Mouse (Mus musculus) stomach, adult 2 months (tissue): ENCODE results near the gene Gm21981. TPM values are rescaled to one million over a fixed set of nuclear protein-coding genes. Genes with fewer than 3 reads are reported as not detected.

Experiments used
- polyA plus RNA-seq: library from polyadenylated mRNA; depleted of rRNA; stranded (reverse); fragments of >200 nt; gene quantifications from 2 replicates; pipeline ENCODE4 v1.2.3, GENCODE M21; 2012; rRNA removed

The Gm21981 gene
- polyA plus RNA-seq: 2.3 and 2.6 TPM in 2 replicates

GRCm38 (mm10) chr17:47694442-47694502 lies at the start of gene Gm21981:
Gm21981 (minus strand) TSS chr17:47694455.

DNA sequence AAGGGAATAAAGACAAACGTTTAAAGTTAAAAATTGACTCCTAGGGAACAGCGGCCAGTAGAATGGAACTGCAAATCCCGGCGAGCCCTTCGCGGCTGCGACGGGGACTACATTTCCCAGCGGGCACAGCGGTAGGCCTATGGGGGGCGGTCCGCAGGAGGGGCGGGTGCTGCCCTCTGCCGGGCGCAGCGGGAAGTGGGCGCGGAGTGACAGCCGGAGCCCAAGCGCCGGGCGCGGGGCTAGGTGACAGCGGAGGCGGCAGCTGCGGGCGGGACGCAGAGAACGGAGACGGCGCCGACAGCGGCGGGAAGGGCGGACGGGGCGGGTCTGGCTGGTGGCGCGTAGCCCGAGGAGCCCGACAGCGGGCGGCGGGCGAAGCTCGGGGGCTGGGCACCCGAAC lies 42.6 kb upstream of the Gm21981 start, which contains the start of gene Tfeb:
Tfeb (plus strand) TSS at position 175 of the 400 bp plus-strand sequence.

DNA sequence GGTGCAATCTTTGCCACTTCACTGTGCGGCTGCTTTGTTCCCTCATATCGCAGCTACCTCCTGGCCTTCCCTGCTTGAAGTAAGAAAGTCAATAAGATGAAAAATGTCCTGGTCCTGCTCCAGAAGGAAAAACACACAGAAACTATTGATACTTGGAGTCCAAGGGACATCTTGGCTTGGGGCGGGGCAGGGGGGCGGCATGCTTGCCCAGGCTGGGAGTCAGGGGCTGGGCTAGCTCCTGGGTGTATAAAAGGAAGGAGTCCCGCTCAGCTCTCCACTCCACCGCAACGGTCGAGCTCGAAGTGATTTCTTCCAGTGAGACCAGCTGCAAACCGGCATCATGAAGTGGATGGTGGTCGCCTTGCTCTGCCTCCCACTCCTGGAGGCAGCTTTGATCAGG lies 32.3 kb upstream of the Gm21981 start, which contains the start of gene Pgc:
Pgc (plus strand) TSS at position 277 of the 400 bp plus-strand sequence.

DNA sequence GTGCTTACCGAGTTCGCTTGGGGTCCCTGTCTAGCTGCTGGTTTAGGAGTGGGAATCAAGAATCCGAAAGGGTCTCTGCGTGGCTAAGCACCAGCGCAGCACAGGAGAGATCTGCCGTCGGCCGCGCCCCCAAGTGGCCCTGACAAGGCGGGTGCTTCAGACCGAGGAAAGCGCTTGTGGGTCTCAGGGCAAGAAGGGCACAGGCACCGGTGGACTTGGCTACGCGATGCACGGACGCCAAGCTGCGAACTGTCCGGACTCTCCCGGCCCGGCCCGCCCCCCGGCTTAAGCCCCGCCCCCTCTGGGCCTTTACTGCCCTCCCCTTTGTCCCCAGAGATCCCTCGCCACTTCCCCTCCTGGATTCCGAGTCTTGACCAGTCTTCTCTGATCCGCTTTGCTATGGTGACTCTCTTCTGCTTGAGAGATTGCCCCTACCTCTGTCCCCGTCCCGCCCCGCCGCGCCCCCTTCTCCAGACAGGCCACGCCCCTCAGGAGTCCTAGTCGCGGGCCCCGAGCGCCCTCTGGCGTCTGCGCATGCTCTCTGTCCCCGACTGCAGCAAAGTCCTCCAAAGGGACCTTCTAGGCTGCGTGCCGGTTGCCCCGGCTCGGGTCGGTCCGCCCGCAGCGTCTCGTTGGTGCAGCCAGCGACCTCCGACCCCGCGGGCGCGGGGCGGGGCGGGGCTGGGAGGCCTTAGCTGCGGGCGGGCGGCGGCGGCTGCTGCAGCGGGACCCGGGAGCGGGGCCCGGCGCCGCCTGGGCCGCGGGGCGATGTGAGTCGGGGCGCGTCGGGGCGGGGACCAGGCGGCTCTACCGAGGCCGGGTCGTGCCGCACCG lies 465 bp upstream of the Gm21981 start, which contains the start of gene Prickle4:
Prickle4 (minus strand) TSS at position 234 of the 834 bp plus-strand sequence.

GRCm38 (mm10) chr17:47688608-47689575 lies 5.4 kb downstream of the Gm21981 start, which contains the start of gene Frs3:
Frs3 (plus strand) TSS chr17:47689030.

GRCm38 (mm10) chr17:47688344-47688607 lies 6.0 kb downstream of the Gm21981 start, which contains the start of gene Tomm6:
Tomm6 (minus strand) TSS chr17:47688386.

Other genes starting within 250 kb of the Gm21981 start
- gene Taf8, start 192.2 kb downstream of the Gm21981 start, polyA plus RNA-seq: 6.8 and 7.3 TPM in 2 replicates
- 51.5 and 103 TPM in 2 replicates for gene Ccnd3, start 189.4 kb downstream of the Gm21981 start, polyA plus RNA-seq
- 4.2 and 4.4 TPM in 2 replicates for gene Bysl, start 83.0 kb downstream of the Gm21981 start, polyA plus RNA-seq
- 6.1 and 7.6 TPM in 2 replicates for gene Med20, start 82.9 kb downstream of the Gm21981 start, polyA plus RNA-seq
- 0.04 and 0.37 TPM in 2 replicates for gene Gm20517, start 82.9 kb downstream of the Gm21981 start, polyA plus RNA-seq
- gene Usp49, start 63.8 kb downstream of the Gm21981 start, polyA plus RNA-seq: 2.7 and 2.9 TPM in 2 replicates
- gene Tomm6, start 6.1 kb downstream of the Gm21981 start, polyA plus RNA-seq: 62.9 and 80.1 TPM in 2 replicates
- gene Frs3, start 5.4 kb downstream of the Gm21981 start, polyA plus RNA-seq: 16.2 and 17.1 TPM in 2 replicates
- 23.9 and 37.0 TPM in 2 replicates for gene Prickle4, start 281 bp upstream of the Gm21981 start, polyA plus RNA-seq
- 109,541 and 164,417 TPM in 2 replicates for gene Pgc, start 32.4 kb upstream of the Gm21981 start, polyA plus RNA-seq
- 20.4 and 23.6 TPM in 2 replicates for gene Tfeb, start 42.6 kb upstream of the Gm21981 start, polyA plus RNA-seq
- gene Mdfi, start 140.2 kb upstream of the Gm21981 start, polyA plus RNA-seq: 38.7 and 47.6 TPM in 2 replicates
- gene Foxp4, start 230.2 kb upstream of the Gm21981 start, polyA plus RNA-seq: 104 and 106 TPM in 2 replicates